Mouse (Mus musculus): ENCODE results near the gene Fam228b. TPM values are rescaled to one million over a fixed set of nuclear protein-coding genes. Genes with fewer than 3 reads are reported as not detected.
"Not testable (repeated sequence)": the region's sequence is repeated elsewhere in the genome, so short reads cannot be mapped to it uniquely, and the experiment has no call there.

The Fam228b gene
- polyA plus RNA-seq, 1 experiment from 2014 or later, result 3.0 TPM

- no peaks in the 10 kb centered on the region for H3K36me3 ChIP-seq
- H3K9me3 ChIP-seq, result no peaks in the 10 kb centered on the region
- no peaks in the 10 kb centered on the region for H3K27me3 ChIP-seq (ENCODE audit: insufficient read depth, poor library complexity, severe bottlenecking)
- no peak overlapping the region for H3K27ac ChIP-seq
- no peaks in the 10 kb centered on the region for H3K4me1 ChIP-seq (replicated peaks)
- no peak overlapping the region for H3K4me3 ChIP-seq
- WGBS, result 96% methylated on average over 1 of the region's 1 CpGs
- no peak for DNase-seq (ENCODE audit: low spot score)
These were observed 12.2 kb upstream of the Fam228b start for GRCm38 (mm10) chr12:4781270-4781669.

GRCm38 (mm10) chr12:4780245-4780644, 11.2 kb upstream of the Fam228b start:
- H3K4me1 ChIP-seq (replicated peaks), result no peaks in the 10 kb centered on the region
- H3K9me3 ChIP-seq, result no peaks in the 10 kb centered on the region
- H3K27ac ChIP-seq, result no peak overlapping the region
- DNase-seq (ENCODE audit: low spot score), result no peak
- H3K27me3 ChIP-seq (ENCODE audit: insufficient read depth, poor library complexity, severe bottlenecking), result no peaks in the 10 kb centered on the region
- no peaks in the 10 kb centered on the region for H3K36me3 ChIP-seq
- WGBS, result 70% methylated on average over 2 of the region's 2 CpGs
- H3K4me3 ChIP-seq, result no peak overlapping the region

- no peak overlapping the region for H3K27ac ChIP-seq
These were observed 8.7 kb upstream of the Fam228b start for GRCm38 (mm10) chr12:4777734-4778133.

GRCm38 (mm10) chr12:4775588-4775949, 6.5 kb upstream of the Fam228b start:
- Histone ChIP-seq H3K27ac (no peak overlapping the region), H3K4me3 (no peak overlapping the region), H3K9me3 (no peaks in the 10 kb centered on the region), H3K27me3 (ENCODE audit: insufficient read depth, poor library complexity, severe bottlenecking) (no peaks in the 10 kb centered on the region), H3K36me3 (no peaks in the 10 kb centered on the region), H3K4me1 (replicated peaks) (no peaks in the 10 kb centered on the region)
- WGBS, result 79% methylated on average over 9 of the region's 9 CpGs
- DNase-seq (ENCODE audit: low spot score), result no peak

More at GRCm38 (mm10) chr12:4777734-4778133, 8.7 kb upstream of the Fam228b start:
- Histone ChIP-seq H3K4me3 (no peak overlapping the region), H3K9me3 (no peaks in the 10 kb centered on the region), H3K36me3 (no peaks in the 10 kb centered on the region), H3K4me1 (replicated peaks) (no peaks in the 10 kb centered on the region), H3K27me3 (ENCODE audit: insufficient read depth, poor library complexity, severe bottlenecking) (no peaks in the 10 kb centered on the region)
- no peak for DNase-seq (ENCODE audit: low spot score)
- 91% methylated on average over 6 of the region's 6 CpGs for WGBS

DNA sequence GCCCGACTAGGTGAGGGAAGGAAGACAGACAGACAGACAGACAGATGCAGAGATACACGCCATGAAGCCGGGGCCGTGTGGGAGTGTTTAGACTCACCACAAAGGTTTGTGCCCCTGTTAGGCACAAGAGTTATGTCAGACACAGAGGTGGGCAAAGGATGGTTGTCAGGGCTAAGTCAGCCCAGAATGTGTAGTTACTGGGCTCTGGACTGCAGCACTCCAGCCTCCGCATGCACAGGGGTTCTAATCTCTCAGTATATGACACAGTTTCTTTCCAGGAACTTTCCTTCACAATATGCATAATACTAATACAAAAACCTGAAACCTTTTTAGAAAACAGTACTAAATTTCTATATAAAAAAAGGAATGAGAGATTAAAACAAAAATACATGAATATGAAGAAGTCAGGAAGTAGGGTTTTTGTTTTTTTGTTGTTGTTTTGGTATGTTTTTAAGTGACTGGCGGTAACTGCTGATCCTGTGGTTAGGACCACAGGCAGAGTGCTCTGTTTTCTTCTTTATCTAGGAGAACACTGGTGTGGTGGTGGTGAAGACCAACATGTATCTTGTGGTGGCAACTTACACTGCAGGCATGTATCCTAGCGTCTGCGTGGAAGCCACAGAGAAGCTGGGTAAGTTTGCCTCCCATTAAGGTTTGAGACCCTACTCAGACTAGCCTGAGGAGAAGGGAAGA, 6.0 kb upstream of the Fam228b start:
- Histone ChIP-seq H3K9me3 (no peaks in the 10 kb centered on the region), H3K4me1 (replicated peaks) (no peaks in the 10 kb centered on the region), H3K27ac (no peak overlapping the region), H3K4me3 (no peak overlapping the region), H3K36me3 (no peaks in the 10 kb centered on the region), H3K27me3 (ENCODE audit: insufficient read depth, poor library complexity, severe bottlenecking) (no peaks in the 10 kb centered on the region)
- 91% methylated on average over 8 of the region's 8 CpGs for WGBS
- no peak for DNase-seq (ENCODE audit: low spot score)

- DNase-seq (ENCODE audit: low spot score), result no peak
- Histone ChIP-seq H3K4me3 (peak overlapping the region; percentile 77), H3K36me3 (no peaks in the 10 kb centered on the region), H3K4me1 (replicated peaks) (peaks cover 7% of the 10 kb centered on the region; the same call in 1 of the 2 replicates), H3K27me3 (ENCODE audit: insufficient read depth, poor library complexity, severe bottlenecking) (no peaks in the 10 kb centered on the region), H3K9me3 (no peaks in the 10 kb centered on the region), H3K27ac (peak overlapping the region; percentile 96)
- WGBS, result 21% methylated on average over 13 of the region's 13 CpGs
These were observed 261 bp upstream of the Fam228b start for GRCm38 (mm10) chr12:4769333-4769723.

DNA sequence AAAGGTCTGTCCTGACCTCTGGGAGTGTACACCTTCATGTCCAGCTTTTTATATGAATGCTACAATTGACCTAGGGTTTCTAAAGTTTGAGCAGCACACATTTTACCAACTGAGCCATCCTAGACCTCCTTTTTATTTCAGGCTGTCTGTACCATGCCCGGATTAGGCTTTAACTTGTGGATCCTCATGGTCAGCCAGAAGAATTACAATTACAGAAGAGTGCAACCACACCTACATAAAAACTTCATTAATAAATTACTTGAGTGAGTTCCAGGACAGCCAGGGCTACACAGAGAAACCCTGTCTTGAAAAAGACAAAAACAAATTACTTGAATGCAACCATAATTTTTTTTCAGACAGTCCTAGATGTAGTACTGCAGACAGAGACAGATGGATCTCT, 12.0 kb downstream of the Fam228b start:
- Histone ChIP-seq H3K9me3 (0 out of 2 replicates have a peak, but pooled peaks cover 2% of the 10 kb centered on the region), H3K27me3 (ENCODE audit: insufficient read depth, poor library complexity, severe bottlenecking) (no peaks in the 10 kb centered on the region), H3K36me3 (no peaks in the 10 kb centered on the region), H3K4me1 (replicated peaks) (no peaks in the 10 kb centered on the region), H3K4me3 (no peak overlapping the region), H3K27ac (no peak overlapping the region)
- 89% methylated on average over 1 of the region's 1 CpGs for WGBS
- DNase-seq (ENCODE audit: low spot score), result no peak

- WGBS, result 86% methylated on average over 4 of the region's 4 CpGs
- not testable (repeated sequence) for H3K27ac ChIP-seq; H3K36me3 ChIP-seq; H3K4me3 ChIP-seq; DNase-seq (ENCODE audit: low spot score); H3K9me3 ChIP-seq; H3K4me1 ChIP-seq (replicated peaks); H3K27me3 ChIP-seq (ENCODE audit: insufficient read depth, poor library complexity, severe bottlenecking)
These were observed 14.6 kb downstream of the Fam228b start for GRCm38 (mm10) chr12:4754451-4754850.

GRCm38 (mm10) chr12:4744486-4744885, 24.6 kb downstream of the Fam228b start:
- Histone ChIP-seq H3K27me3 (ENCODE audit: insufficient read depth, poor library complexity, severe bottlenecking) (no peaks in the 10 kb centered on the region), H3K4me3 (no peak overlapping the region), H3K4me1 (replicated peaks) (no peaks in the 10 kb centered on the region), H3K9me3 (no peaks in the 10 kb centered on the region), H3K27ac (no peak overlapping the region), H3K36me3 (no peaks in the 10 kb centered on the region)
- 92% methylated on average over 10 of the region's 10 CpGs for WGBS
- DNase-seq (ENCODE audit: low spot score), result no peak

GRCm38 (mm10) chr12:4742183-4742582, 26.9 kb downstream of the Fam228b start:
- H3K9me3 ChIP-seq, result no peaks in the 10 kb centered on the region
- no peak for DNase-seq (ENCODE audit: low spot score)
- no peak overlapping the region for H3K4me3 ChIP-seq
- no peaks in the 10 kb centered on the region for H3K4me1 ChIP-seq (replicated peaks)
- no peak overlapping the region for H3K27ac ChIP-seq
- no peaks in the 10 kb centered on the region for H3K27me3 ChIP-seq (ENCODE audit: insufficient read depth, poor library complexity, severe bottlenecking)
- WGBS, result 91% methylated on average over 3 of the region's 3 CpGs
- H3K36me3 ChIP-seq, result no peaks in the 10 kb centered on the region

- no peaks in the 10 kb centered on the region for H3K9me3 ChIP-seq
- no peak overlapping the region for H3K27ac ChIP-seq
- WGBS, result 72% methylated on average over 7 of the region's 7 CpGs
- no peaks in the 10 kb centered on the region for H3K4me1 ChIP-seq (replicated peaks)
- no peaks in the 10 kb centered on the region for H3K27me3 ChIP-seq (ENCODE audit: insufficient read depth, poor library complexity, severe bottlenecking)
- no peaks in the 10 kb centered on the region for H3K36me3 ChIP-seq
- H3K4me3 ChIP-seq, result no peak overlapping the region
- DNase-seq (ENCODE audit: low spot score), result no peak
These were observed 28.2 kb downstream of the Fam228b start for GRCm38 (mm10) chr12:4740823-4741222.

GRCm38 (mm10) chr12:4738031-4738576, 31.0 kb downstream of the Fam228b start, which contains the start of gene Fam228a:
Gene Fam228a (minus strand): TSS chr12:4738430.
- H3K4me1 ChIP-seq (replicated peaks), result no peaks in the 10 kb centered on the region

GRCm38 (mm10) chr12:4732332-4732731, 36.7 kb downstream of the Fam228b start:
- H3K9me3 ChIP-seq, result no peaks in the 10 kb centered on the region
- 63% methylated on average over 4 of the region's 4 CpGs for WGBS

More at GRCm38 (mm10) chr12:4738031-4738576, 31.0 kb downstream of the Fam228b start, which contains the start of gene Fam228a:
- H3K4me3 ChIP-seq, result no peak within 1 kb of the TSS
- no peaks in the 10 kb centered on the region for H3K9me3 ChIP-seq
- H3K36me3 ChIP-seq, result no peaks in the 10 kb centered on the region
- 0 out of 2 replicates have a peak within 1 kb of the TSS, but pooled peaks have one; percentile 16 for H3K27ac ChIP-seq
- no peaks in the 10 kb centered on the region for H3K27me3 ChIP-seq (ENCODE audit: insufficient read depth, poor library complexity, severe bottlenecking)
- WGBS, result 86% methylated on average over 18 of the region's 18 CpGs
- no peak for DNase-seq (ENCODE audit: low spot score)

More at GRCm38 (mm10) chr12:4732332-4732731, 36.7 kb downstream of the Fam228b start:
- Histone ChIP-seq H3K27me3 (ENCODE audit: insufficient read depth, poor library complexity, severe bottlenecking) (no peaks in the 10 kb centered on the region), H3K36me3 (no peaks in the 10 kb centered on the region), H3K4me3 (no peak overlapping the region), H3K27ac (no peak overlapping the region), H3K4me1 (replicated peaks) (no peaks in the 10 kb centered on the region)
- no peak for DNase-seq (ENCODE audit: low spot score)
